Mouse (Mus musculus): Measurements from ENCODE around the gene Cebpa.
A peak's percentile ranks its signal among the peaks of the same experiment; 100 is the strongest.

Gene Cebpa

DNA sequence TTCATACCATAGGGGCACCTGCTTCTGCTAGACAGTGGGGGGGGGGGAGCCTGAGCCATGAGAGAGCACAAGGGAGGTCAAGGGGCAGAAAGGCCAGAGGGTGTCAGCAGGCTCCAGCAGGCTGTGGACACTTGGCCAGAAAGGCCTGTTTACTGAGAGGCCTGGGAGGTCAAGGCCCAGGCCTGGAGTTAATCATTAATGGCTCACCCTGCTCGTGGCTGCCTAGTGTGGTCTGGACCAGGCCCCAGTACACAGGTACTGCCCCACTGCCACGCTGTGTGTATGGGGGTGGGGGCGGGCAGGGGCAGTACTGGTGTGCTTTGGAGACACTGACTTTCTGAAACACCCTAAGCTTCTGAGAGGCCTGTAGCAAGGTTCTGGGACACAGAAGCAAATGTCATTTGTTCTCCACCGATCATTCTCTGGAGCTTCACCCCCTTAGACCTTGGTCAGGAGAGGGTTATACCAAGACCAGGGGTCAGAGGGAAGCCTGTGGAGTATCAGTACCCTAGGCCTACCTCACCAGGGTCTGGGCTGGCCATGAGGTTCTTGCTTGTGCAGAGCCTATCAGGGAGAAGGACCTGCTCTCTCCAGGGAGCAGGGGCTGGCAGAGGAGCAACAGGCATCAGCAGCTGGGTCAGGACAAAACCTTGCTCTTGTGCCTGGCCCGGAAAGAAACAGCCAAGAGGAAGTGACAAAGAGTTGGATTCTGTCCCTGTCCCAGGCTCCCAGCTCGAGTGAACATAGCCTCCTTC, 24.9 kb downstream of the Cebpa start:
- no peak for DNase-seq (ENCODE audit: extremely low spot score, low read depth, low spot score)

DNA sequence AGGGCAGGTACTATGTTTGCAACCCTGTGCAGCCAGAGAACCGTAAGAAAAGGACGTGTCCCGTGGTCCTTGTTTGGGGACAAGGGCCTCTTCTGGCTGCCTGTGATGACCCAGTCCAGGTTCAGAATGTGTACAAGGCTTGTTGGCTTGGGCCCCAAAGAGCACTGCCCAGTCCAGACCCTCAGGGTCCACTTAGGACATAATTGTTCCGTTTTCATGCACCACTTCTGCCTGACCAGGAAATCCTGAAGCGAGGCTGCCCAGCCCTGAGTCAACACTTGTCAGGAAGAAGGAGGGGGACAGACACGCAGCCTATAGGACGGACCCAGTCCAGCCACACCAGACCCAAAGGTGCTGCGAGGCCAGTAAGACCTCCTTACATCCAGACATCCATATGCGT, 26.0 kb downstream of the Cebpa start:
- no peak for DNase-seq (ENCODE audit: extremely low spot score, low read depth, low spot score)

DNA sequence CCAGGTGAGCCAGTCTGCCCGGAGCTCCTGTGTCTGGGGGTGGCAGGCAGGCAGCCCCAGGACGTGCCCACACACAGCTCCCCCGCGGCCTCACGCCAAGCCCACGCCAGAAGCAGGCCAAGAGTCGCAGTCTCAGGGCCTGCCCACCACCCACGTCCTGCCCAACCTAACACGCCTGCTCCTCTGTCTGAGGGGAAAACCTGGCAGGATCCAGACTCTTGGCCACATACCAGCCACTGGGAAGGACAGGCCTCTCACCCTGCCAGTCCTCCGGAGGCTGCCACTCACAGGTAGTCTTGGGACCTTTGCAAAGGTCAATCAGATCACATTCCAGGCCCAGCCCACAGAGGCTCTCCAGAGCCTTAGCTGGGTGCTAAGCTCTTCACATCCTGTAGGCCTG, 27.2 kb downstream of the Cebpa start:
- DNase-seq (ENCODE audit: extremely low spot score, low read depth, low spot score) = no peak

DNA sequence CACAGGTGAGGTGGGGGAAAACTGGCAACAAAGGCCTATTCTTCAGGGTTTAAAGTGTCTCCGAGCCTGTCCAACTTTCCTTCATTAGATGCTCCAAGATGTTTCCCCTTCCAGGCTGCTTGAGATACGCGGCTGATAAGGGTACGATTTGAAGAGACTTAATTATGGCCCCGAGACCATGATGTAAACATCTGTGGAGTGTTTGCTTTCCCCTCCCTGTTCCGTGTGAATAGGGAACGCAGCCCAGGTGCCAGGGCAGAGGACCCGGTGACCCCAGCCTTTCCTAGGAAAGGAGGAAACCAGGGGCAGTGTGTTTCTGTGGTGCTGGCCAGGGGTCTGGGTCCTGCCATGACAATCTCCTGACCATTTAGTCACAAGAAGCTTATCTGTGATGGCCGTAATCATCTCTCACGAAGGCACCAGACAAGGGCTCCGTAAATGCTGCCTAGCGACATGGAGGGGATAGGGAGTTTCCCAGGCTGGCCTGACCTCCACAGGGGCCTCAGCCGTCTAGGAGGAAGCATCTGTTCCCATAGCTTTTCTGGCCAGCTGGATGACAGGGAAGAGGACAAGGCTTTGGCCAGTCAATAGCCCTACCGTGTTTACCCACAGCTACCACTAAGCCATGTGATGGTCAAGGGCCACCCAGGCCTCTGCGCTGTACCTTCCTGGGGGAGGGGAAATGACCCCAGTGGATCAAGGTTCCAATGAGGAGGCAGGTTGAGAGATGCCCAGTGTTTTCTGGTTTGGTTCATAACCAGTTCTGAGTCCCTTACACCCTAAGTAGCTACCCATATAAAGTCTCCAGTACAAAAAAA, 30.7 kb downstream of the Cebpa start:
- no peak for DNase-seq (ENCODE audit: extremely low spot score, low read depth, low spot score)

DNA sequence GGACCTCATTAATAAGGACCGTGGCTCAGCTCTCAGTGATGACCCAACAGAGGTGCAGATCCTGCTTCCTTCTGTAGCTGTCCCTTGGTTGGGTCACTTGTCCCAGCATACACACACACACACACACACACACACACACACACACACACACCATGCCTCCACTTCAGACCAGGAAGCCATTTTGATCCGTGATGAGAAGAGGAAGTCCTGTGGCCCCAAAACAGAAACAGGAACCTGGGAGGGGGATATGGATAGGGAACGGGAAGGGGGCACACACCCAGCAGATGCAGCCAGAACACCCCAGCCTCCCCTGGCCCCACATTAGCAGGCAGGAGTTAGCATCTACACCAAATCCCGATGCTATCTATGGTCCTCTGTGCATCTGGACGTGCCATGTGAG, 31.8 kb downstream of the Cebpa start:
- DNase-seq (ENCODE audit: extremely low spot score, low read depth, low spot score) = no peak

DNA sequence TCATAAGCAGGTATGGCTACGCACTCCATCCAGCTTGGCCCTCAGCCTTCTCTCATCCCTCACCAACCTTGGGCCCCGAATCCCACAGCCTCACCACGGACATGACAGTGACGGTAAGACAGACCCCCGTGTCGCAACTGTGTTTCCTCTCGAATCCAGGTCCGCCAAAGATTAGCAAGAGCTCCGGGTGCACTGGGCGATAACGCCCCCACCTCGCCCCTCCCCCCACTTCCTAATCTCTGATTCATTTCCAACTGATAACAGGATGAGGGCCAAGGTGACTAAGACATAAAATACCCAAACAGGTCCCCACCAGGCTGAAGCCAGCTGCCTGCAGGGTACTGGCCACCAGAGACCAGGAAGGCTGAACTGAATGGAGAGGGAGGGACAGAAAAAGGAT, 35.4 kb downstream of the Cebpa start:
- no peak for DNase-seq (ENCODE audit: extremely low spot score, low read depth, low spot score)

DNA sequence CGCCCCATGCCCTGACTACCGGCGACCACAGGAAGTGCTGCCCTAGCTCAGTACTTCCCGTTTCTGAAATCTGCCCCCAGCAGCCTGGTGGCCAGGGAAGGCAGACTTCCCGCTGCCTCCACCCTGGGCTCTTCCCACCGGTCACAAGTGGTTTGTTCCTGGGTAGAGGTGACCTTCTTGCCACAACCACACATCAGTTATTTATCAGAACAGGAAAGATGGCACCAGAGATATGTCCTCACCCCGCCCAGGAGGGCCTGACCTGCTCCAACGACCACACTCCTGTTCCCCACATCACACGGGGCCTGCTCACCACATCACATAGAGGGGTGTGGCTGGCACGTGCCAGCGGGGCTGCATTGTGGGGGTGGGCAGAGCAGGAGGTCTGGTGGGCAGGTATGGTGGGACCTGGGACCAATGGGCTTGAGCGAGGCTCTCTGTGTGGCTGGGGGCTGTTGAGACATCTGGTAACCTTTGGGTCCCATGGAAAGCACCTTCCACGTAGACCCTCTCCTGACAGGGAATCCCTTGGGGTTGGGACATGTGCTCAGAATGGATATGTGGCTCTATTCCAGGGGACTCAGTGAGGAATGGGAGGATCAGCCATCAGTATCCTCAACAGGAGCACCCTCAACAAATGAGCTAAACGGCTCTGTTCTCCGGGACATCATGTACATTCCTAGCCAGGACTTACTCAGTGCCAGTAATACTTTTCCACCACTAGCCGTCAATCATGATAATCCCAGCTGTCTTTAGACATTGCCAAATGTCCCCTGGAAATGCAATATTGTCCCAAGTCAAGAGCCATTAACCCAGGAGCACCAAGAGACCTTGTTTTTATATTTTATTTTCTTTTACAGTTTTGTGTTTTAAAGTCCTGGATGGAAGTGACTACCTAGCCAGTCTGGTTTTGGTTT, 37.7 kb downstream of the Cebpa start:
- DNase-seq (ENCODE audit: extremely low spot score, low read depth, low spot score) = no peak

DNA sequence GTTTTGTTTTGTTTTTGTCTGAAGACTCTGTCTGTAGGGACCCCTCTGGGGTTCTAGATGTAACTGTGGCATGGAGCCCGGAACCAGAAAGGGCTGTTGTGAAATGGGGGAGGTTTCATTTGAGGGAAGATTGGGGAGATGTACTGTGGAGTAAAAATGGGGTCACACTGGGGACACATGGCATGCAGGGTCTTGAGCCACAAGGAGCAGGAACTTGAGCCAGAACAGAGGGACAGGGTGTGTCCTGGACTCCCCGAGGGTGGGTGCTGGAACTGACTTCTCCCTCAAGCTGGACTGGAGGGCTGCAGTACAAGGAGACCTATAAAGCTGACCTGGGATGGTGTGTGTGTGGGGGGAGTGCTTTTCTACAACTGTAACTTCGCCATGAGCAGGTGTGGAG, 38.4 kb downstream of the Cebpa start:
- DNase-seq (ENCODE audit: extremely low spot score, low read depth, low spot score) = no peak

DNA sequence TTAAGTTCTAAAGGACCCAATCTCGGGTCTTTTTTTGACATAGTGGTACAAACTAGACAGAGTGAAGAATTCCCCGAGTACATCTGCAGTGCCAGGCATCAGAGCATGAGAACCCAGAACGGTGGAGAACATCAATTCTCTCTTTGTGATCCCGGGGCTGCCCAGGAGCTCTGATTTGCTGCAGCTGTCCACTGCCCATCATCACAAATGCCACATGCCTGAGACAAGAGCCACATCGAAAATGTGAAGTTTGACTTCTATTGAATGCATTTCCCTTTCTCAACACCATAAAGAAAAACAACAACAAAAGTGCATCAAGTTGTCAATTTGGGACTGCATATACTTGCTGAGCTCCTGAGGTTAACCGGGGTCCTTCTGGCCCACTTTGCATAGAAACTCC, 43.4 kb downstream of the Cebpa start:
- DNase-seq (ENCODE audit: extremely low spot score, low read depth, low spot score) = no peak

DNA sequence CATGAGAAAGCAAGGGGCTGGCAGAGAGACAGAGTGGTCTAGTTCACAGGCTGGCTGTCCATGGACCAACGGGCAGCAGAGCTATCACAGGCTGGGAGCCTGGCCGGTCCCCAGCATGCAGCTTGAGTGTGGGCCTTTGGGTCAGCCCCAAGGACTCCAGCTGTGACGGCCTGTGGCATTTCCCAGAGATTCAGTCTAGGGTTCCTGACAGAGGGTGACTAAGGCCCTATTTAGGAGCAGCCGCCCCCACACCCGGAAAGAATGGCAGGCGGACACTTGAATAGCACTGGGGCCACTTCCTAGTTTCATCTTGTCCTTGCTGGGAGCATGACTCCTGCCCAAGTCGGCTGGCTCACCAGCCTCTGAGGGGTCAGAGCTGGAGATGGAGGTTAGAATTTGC, 44.5 kb downstream of the Cebpa start:
- DNase-seq (ENCODE audit: extremely low spot score, low read depth, low spot score) = no peak

DNA sequence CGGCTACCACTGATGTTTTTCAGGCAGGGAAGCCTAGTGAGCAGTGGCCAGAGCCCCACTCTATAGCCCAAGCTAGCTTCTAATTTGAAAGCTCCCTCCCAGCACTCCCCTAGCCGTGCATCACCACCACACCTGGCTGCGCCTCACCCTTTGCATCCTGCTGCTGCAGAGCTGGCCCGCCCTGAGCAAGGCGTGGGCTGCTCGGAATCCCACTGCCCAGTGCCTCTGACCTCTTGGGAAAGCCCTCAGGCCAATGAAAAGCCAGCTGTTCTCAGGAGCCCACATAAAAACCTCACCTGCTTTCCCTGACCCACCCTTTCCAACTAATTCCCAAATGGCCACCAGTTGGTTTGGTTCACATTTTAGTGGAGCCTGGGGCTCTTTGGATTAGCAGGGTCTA, 45.0 kb downstream of the Cebpa start:
- DNase-seq (ENCODE audit: extremely low spot score, low read depth, low spot score) = no peak

DNA sequence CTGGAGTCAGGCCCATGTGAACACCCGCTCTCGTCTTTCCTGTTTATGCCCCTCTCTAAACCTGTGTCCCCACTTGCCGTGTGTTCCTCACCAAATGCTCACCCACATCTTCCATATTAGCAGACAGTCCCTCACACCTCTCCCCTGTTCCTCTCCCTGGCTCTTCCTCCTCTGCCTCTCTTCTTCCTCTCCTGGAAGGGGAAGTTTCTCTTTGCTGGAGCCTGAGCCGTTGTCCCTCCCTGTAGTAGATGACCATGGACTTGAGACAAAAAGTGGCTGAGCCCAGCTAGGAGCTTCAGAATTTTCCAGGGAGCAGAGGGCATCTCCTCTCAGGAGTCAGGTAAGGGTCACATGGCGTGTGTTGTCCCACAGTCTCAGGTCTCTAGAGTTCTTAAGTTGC, 47.9 kb downstream of the Cebpa start:
- no peak for DNase-seq (ENCODE audit: extremely low spot score, low read depth, low spot score)

DNA sequence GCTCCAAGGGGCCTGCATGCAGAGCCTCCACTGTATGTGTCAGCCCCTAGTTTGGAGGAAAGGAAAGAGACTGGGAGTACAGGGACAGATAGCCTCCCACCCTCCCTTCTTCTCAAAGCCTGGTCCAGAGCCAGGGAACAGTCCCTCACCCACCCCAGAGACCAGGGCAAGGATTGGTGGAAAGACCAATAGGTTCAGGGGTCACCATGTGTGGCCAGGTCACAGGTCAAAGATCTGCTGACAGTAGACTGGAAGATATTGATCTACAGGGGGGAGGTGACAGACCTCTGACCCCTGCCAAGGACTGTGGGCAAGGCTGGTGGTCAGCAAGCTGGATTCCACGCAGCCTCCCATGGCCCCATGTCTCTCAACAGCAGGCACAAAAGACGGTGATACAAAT, 48.8 kb downstream of the Cebpa start:
- no peak for DNase-seq (ENCODE audit: extremely low spot score, low read depth, low spot score)

DNA sequence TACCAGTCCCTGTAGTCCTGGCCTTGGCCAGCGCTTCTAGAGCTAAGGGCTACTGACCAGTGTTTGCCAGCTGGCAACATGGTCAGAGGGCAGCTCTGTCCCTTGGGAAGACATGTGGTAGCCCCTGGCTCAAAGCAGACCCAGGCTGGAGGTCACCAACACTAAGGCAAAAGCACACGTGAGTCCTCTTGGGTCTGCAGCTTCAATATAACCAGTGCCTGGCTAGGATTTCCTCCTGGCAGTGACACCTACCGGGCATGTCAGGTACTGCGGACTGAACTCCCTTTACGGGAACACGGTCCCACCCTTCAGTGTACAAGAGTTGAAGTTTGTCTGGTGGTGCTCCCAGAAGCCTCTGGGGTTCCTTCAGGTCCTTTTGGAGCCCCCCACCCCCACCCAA, 50.2 kb downstream of the Cebpa start:
- peak; percentile 84 for DNase-seq (ENCODE audit: extremely low spot score, low read depth, low spot score)

Measured in hindlimb bud, embryonic 11.5 days (tissue).